Mouse (Mus musculus): ENCODE measurements at regions not wholly inside any gene's neighbourhood (a gene's known extent, or its start where the extent isn't known, plus 50 kb on each side); places are given as distances from the start of the nearest gene placed in this dataset.

GRCm38 (mm10) chr1:45090841-45091535 lies 220.3 kb upstream of the Col3a1 start:
- Histone ChIP-seq H3K27me3 (no peaks in the 10 kb centered on the region), H3K9me3 (peaks cover 3% of the 10 kb centered on the region; the same call in 1 of the 2 replicates), H3K4me3 (no peak overlapping the region), H3K4me2 (no peak overlapping the region), H3K4me1 (no peaks in the 10 kb centered on the region), H3K27ac (no peak overlapping the region), H3K36me3 (no peaks in the 10 kb centered on the region), H3K9ac (no peak overlapping the region)
- no peak for ATAC-seq (ENCODE audit: insufficient number of reproducible peaks, insufficient read depth, low FRiP score, low TSS enrichment, low read depth)
- 83% methylated on average over 10 of the region's 10 CpGs for WGBS

DNA sequence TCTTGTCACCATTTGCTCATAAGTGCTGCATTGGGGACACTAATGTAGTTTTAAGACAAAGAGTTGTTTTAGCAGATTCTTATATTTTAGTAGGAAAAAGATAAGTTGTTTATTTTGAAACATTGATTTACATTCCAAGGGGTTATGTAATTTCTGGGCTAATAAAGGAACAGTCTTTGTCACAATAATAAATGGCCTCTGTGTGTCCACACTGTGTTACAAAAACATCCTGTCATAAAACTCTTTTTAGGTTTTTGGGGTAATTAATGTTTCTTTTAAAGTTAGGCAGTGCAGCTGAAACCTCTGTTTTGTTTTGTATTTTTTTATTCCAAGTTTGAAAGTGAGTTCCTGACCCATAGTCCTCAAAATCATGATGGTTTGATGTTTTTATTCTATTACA lies 210.4 kb upstream of the Col3a1 start:
- H3K4me2 ChIP-seq: no peak overlapping the region
- H3K9me3 ChIP-seq: no peaks in the 10 kb centered on the region
- no peaks in the 10 kb centered on the region for H3K36me3 ChIP-seq
- no peak overlapping the region for H3K4me3 ChIP-seq
- no peaks in the 10 kb centered on the region for H3K4me1 ChIP-seq
- no peak overlapping the region for H3K27ac ChIP-seq
- no peak for ATAC-seq (ENCODE audit: insufficient number of reproducible peaks, insufficient read depth, low FRiP score, low TSS enrichment, low read depth)
- no peak overlapping the region for H3K9ac ChIP-seq
- no peaks in the 10 kb centered on the region for H3K27me3 ChIP-seq

DNA sequence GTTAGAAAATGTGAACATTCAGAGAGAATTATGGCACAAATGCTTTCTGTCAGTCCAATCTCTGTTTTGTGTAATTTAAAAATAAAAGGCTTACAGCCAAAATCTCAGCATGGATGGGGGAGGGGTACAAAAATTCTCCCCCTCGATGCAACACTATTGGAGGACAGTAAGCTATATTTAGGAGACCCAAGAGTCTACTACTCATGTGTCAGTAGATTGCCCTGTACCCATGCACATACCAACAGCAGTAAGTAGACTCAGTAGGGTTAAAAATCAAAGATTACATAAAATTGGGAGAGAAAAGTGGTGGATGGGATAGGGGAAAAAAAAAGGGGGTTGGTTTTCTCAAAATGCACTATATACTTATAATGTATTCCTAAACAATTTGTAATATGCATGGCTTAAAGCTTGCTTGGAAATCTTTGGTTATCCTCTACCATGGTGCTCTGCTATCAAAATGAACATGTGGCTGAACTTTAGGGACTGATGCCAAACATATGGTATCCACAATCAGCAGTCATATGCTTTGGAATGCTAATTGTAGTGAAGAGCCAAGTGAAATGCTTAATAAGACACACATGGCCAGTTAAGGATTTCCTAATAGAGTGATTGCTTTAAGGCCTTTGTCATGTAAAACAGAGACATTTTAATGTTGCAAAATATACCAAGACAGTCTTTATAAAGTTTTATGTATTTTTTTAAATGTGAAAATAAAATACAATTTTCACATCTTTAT lies 194.8 kb upstream of the Col3a1 start:
- H3K9me3 ChIP-seq: no peaks in the 10 kb centered on the region
- no peak overlapping the region for H3K4me2 ChIP-seq
- H3K4me1 ChIP-seq: 0 out of 2 replicates have a peak, but pooled peaks cover 3% of the 10 kb centered on the region
- H3K4me3 ChIP-seq: no peak overlapping the region
- H3K9ac ChIP-seq: no peak overlapping the region
- H3K36me3 ChIP-seq: no peaks in the 10 kb centered on the region
- 32% methylated on average over 1 of the region's 1 CpGs for WGBS
- no peak overlapping the region for H3K27ac ChIP-seq
- no peak for ATAC-seq (ENCODE audit: insufficient number of reproducible peaks, insufficient read depth, low FRiP score, low TSS enrichment, low read depth)
- H3K27me3 ChIP-seq: no peaks in the 10 kb centered on the region

- no peaks in the 10 kb centered on the region for H3K36me3 ChIP-seq
- H3K27me3 ChIP-seq: no peaks in the 10 kb centered on the region
- 0 out of 2 replicates have a peak, but pooled peaks cover 3% of the 10 kb centered on the region for H3K4me1 ChIP-seq
- no peak overlapping the region for H3K27ac ChIP-seq
- H3K4me3 ChIP-seq: no peak overlapping the region
- no peak overlapping the region for H3K9ac ChIP-seq
- WGBS: 49% methylated on average over 6 of the region's 7 CpGs
- H3K9me3 ChIP-seq: no peaks in the 10 kb centered on the region
- ATAC-seq (ENCODE audit: insufficient number of reproducible peaks, insufficient read depth, low FRiP score, low TSS enrichment, low read depth): no peak
- H3K4me2 ChIP-seq: no peak overlapping the region
Measured at GRCm38 (mm10) chr1:45135152-45135714, 176.1 kb upstream of the Col3a1 start.

GRCm38 (mm10) chr1:45147019-45147418 lies 164.3 kb upstream of the Col3a1 start:
- no peak overlapping the region for H3K27ac ChIP-seq
- 46% methylated on average over 2 of the region's 2 CpGs for WGBS
- no peak for ATAC-seq (ENCODE audit: insufficient number of reproducible peaks, insufficient read depth, low FRiP score, low TSS enrichment, low read depth)
- no peaks in the 10 kb centered on the region for H3K9me3 ChIP-seq
- H3K36me3 ChIP-seq: no peaks in the 10 kb centered on the region
- no peak overlapping the region for H3K4me2 ChIP-seq
- H3K4me3 ChIP-seq: no peak overlapping the region
- no peaks in the 10 kb centered on the region for H3K4me1 ChIP-seq
- no peaks in the 10 kb centered on the region for H3K27me3 ChIP-seq
- H3K9ac ChIP-seq: no peak overlapping the region

DNA sequence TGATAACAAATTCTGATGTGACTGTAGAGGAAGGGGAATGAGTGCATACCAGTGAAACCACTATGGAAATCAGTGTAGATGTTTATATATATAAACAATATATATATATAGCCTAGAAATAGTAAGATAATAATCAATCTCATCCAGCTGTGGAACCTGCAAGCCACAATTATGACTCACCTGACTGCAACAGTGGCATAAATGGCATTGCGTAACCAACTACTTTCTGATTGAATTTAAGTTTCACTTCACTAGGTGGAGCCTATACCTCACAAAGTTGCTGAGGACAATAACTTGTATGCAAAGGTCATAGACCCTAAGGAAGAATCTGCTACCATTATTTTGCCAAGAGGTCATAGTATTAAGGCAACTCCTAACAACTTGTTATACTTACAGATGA lies 129.7 kb upstream of the Col3a1 start:
- H3K9me3 ChIP-seq: no peaks in the 10 kb centered on the region
- no peak overlapping the region for H3K27ac ChIP-seq
- 97% methylated on average over 1 of the region's 1 CpGs for WGBS
- no peaks in the 10 kb centered on the region for H3K4me1 ChIP-seq
- no peaks in the 10 kb centered on the region for H3K36me3 ChIP-seq
- no peak overlapping the region for H3K9ac ChIP-seq
- no peaks in the 10 kb centered on the region for H3K27me3 ChIP-seq
- no peak overlapping the region for H3K4me3 ChIP-seq
- no peak for ATAC-seq (ENCODE audit: insufficient number of reproducible peaks, insufficient read depth, low FRiP score, low TSS enrichment, low read depth)
- no peak overlapping the region for H3K4me2 ChIP-seq

DNA sequence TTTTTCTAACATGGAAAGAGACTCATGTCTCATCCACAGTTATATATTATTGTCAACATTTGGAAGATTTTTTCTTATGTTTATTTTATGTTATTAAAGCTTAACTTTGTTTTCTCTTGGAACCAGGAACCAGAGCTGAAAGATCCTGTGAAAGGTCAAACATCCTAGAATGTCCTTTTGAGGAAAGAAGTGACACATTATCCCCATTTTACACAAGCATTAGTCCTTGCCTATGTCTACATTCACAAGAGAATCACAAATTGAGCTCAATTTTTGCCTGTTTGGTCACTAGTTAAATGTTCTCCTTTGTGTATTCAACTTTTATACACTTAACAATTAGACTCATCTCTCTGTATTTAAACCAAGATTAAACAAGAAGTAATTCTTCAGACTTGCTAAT lies 126.0 kb upstream of the Col3a1 start:
- no peaks in the 10 kb centered on the region for H3K27me3 ChIP-seq
- no peaks in the 10 kb centered on the region for H3K36me3 ChIP-seq
- no peak overlapping the region for H3K9ac ChIP-seq
- no peak overlapping the region for H3K27ac ChIP-seq
- H3K4me1 ChIP-seq: no peaks in the 10 kb centered on the region
- H3K4me2 ChIP-seq: no peak overlapping the region
- no peak overlapping the region for H3K4me3 ChIP-seq
- no peak for ATAC-seq (ENCODE audit: insufficient number of reproducible peaks, insufficient read depth, low FRiP score, low TSS enrichment, low read depth)
- no peaks in the 10 kb centered on the region for H3K9me3 ChIP-seq

GRCm38 (mm10) chr1:45207926-45208325 lies 103.4 kb upstream of the Col3a1 start:
- WGBS: 64% methylated on average over 2 of the region's 2 CpGs
- Histone ChIP-seq H3K4me1 (no peaks in the 10 kb centered on the region), H3K9me3 (no peaks in the 10 kb centered on the region), H3K4me2 (no peak overlapping the region), H3K27me3 (no peaks in the 10 kb centered on the region), H3K9ac (no peak overlapping the region), H3K27ac (no peak overlapping the region), H3K4me3 (no peak overlapping the region), H3K36me3 (no peaks in the 10 kb centered on the region)
- ATAC-seq (ENCODE audit: insufficient number of reproducible peaks, insufficient read depth, low FRiP score, low TSS enrichment, low read depth): no peak

- no peak overlapping the region for H3K4me2 ChIP-seq
- whole genome bisulfite sequencing: 69% methylated on average over 1 of the region's 1 CpGs
- no peaks in the 10 kb centered on the region for H3K4me1 ChIP-seq
- H3K27ac ChIP-seq: no peak overlapping the region
- H3K27me3 ChIP-seq: no peaks in the 10 kb centered on the region
- ATAC-seq (ENCODE audit: insufficient number of reproducible peaks, insufficient read depth, low FRiP score, low TSS enrichment, low read depth): no peak
- no peaks in the 10 kb centered on the region for H3K36me3 ChIP-seq
- H3K9me3 ChIP-seq: no peaks in the 10 kb centered on the region
- H3K4me3 ChIP-seq: no peak overlapping the region
- H3K9ac ChIP-seq: no peak overlapping the region
Measured at GRCm38 (mm10) chr1:45216272-45216671, 95.1 kb upstream of the Col3a1 start.
